Mouse (Mus musculus): Measurements from ENCODE around the gene Gm8113. TPM values are rescaled to one million over a fixed set of nuclear protein-coding genes. Genes with fewer than 3 reads are reported as not detected.
"Not testable (repeated sequence)": the region's sequence is repeated elsewhere in the genome, so short reads cannot be mapped to it uniquely, and the experiment has no call there.

Gm8113 gene
- 1 to 10 TPM; 4.8 to 5.5 TPM for total RNA-seq (2021)

DNA sequence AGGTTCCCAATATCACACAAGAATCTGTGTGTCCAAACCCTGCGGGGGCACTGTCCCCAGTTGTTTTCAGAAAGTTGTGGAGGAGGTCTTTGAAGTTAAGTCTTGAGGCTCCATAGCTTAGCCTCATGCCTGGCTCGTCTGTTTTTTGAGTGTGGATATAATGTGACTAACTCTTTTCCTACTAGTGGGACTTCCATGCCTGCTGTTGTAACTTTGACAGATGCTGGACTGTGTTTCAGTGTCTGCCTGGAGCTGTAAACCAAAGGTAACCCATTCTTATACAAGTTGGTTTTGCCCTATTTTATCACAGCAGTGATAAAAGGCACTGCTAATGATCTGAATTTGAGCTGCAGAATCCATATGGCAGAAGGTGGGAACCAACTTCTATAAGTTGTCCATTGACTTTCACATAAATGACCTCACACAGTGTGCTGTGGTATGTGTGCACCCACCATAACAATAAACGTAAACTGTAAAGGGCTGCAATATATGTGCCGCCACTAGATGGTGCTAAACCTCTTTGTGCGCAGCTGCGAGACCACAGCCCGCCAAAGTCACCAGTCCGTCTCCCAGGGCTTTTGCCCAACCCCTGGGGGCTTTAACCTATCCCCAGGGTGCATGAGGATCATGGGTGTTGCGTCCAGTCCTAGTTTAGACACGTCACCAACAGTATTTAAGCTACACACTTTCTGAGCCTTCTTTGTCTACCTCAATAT, at the start of gene Gm8113:
Gm8113 (plus strand) TSS at position 703 of the 716 bp plus-strand sequence.
- intact Hi-C loops (cut with DNase I), result not testable (repeated sequence)
- DNase-seq, result peak; percentile 66 to 73

- not testable (repeated sequence) for DNase-seq
Measured at GRCm38 (mm10) chr14:43875417-43875816, 49.8 kb upstream of the Gm8113 start, which contains the start of gene Ear1. Gene Ear1, minus strand, starts transcription at chr14:43875517.

GRCm38 (mm10) chr14:43877789-43878188, 47.4 kb upstream of the Gm8113 start:
- DNase-seq; intact Hi-C loops (cut with DNase I): not testable (repeated sequence)

More at GRCm38 (mm10) chr14:43875417-43875816, 49.8 kb upstream of the Gm8113 start, which contains the start of gene Ear1:
- intact Hi-C loops (cut with DNase I), result not testable (repeated sequence)

DNA sequence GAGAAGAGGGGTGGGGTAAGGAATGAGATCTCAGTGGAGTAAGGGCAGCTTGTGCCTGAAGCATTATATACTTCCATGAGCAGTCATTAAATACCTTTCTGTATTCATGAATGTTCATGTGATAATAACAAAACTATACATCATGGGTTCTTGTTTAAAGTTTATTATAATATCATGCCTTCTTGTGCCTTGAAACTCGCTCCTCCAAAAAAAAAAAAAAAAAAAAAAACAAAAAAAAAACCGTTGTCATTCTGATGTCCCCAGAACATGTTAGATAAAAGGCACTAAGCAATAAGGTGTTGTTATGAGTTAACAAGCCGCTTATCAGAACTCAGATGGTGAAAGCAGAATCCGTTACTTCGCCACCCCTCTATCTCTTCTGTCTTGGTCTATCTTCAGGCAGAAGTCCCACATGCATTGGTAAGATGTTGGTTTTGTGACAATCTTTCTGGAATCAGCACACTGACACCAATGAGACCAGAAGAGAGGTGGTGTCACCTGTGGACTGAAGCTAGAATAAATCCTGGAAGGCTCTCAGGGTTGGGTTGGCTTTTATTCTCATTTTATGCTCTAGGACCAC, 45.1 kb upstream of the Gm8113 start:
- DNase-seq; intact Hi-C loops (cut with DNase I): not testable (repeated sequence)

DNA sequence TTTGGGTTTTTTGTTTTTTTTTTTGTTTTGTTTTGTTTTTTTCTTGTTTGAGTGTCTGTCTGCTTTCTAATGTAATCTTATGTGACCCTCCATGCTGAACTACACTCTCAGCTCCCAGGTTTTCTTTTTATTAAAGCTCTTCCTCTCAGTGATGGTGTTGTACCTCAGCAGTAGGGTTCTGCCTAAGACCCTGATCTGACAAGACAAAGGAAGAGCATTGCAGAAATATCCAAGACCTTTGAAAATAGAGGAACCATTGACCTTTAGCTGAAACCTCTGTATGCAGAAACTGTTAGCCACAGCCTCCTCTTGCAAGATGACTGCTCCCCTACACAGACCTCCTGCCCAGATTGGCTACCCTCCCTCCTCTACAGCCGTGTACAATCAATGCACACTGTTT, 39.0 kb upstream of the Gm8113 start:
- DNase-seq; intact Hi-C loops (cut with DNase I): not testable (repeated sequence)

DNA sequence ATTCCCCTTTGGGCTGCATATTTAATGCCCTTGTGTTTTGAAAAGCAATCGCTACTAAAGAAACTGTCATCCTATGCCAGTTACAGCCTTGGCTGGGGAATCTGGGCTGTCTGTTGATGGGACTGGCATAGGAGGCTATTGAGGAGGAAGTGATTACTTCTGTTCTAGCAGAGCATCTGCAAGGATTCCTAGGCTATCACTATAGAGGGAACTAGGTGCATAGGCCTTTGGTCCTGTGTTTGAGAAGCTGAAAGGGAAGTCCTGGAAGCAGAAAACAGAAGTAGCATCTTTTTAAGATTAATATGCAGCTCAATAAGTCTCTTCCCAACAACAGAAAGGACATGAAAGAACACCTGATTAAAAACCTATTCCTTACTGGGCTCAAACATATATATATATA, 33.9 kb upstream of the Gm8113 start:
- DNase-seq; intact Hi-C loops (cut with DNase I): not testable (repeated sequence)

DNA sequence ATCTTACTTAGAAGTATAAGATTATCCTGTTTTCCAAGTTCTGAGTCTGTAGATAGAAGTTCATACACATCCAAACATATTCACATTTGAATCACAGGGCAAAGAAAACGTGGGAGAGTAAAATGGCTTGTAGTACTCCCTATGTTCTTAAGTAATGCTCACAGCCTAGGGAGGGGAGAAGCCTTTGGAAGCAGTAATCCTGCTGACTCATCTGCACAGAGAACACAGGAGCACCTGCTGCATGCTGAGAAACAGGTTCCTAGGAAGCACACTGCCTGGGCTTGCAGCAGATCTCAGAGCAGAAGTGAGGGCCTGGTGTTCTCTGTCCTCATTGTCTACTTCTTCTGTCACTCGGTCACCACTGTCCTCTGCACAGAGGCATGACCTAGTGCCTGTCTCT, 29.8 kb upstream of the Gm8113 start:
- intact Hi-C loops (cut with DNase I); DNase-seq: not testable (repeated sequence)

GRCm38 (mm10) chr14:43898577-43898976, 26.6 kb upstream of the Gm8113 start:
- intact Hi-C loops (cut with DNase I); DNase-seq: not testable (repeated sequence)

- intact Hi-C loops (cut with DNase I); DNase-seq: not testable (repeated sequence)
Measured at GRCm38 (mm10) chr14:43918214-43918613, 7.0 kb upstream of the Gm8113 start.

DNA sequence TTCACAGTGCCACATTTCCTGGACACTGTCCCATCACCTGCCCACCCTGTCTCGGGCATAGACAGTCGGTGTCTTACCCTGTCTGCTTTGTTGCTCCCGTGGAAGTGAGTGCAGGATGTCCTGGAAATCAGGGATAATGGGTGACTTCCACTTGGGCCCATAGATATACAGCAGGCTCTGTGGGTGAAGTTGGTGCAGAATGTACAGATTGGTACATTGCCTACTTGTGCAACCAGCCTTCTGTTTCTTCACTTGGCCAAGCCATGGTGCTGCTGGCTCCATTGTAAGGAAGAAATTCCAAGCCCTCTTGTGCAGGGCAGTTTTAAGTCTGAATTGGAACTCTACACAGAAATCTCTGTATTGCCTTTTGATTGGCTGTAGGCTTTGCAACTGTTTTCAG, 1.7 kb upstream of the Gm8113 start, which contains the start of gene Ear10:
Ear10 (minus strand) TSS at position 101 of the 400 bp plus-strand sequence.
- DNase-seq; intact Hi-C loops (cut with DNase I): not testable (repeated sequence)

DNA sequence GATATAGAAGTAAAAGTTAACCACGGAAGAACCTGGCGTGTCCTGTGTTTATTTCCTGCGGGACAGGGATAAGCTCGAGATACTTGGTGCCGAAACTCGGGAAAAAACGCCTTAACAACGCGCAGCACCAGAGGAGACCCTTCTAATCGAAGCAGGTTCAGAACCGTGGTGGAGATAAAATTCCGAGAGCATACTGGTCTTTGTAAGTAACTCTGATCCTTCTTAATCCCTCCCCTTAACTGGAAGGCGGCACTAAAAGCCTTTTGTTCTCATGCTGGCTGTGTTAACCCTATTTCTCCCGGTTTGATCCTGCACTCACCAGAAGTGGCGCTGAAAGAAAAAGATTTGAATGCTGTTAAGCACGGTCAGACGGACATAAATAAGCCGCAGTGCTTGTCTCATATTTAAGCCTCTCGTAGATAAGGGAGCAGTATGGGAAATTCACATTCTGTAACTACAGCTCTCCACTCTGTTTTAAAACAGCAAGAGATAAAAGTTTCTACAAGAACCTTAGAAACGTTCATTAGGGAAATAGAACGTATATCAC, 287 bp downstream of the Gm8113 start:
- intact Hi-C loops (cut with DNase I); DNase-seq: not testable (repeated sequence)

DNA sequence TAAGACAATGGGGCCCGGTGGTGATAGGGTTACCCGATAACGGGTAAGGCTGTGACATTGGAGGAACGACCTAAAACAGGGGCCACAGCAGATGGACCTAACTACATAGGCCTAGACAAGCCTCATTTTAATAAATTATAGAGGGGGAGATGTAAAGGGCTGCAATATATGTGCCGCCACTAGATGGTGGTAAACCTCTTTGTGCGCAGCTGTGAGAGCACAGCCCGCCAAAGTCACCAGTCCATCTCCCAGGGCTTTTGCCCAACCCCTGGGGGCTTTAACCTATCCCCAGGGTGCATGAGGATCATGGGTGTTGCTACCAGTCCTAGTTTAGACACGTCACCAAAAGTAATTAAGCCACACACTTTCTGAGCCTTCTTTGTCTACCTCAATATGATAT, 7.8 kb downstream of the Gm8113 start:
- intact Hi-C loops (cut with DNase I), result loop anchor here (5.0 kb wide), 1 partner anchor 49 kb away; no protein-coding TSS in a partner anchor
- DNase-seq, result peak; percentile 30 to 49

GRCm38 (mm10) chr14:43933399-43933798, 8.2 kb downstream of the Gm8113 start:
- DNase-seq, result not testable (repeated sequence)
- intact Hi-C loops (cut with DNase I), result loop anchor here (5.0 kb wide), 1 partner anchor 49 kb away; no protein-coding TSS in a partner anchor

GRCm38 (mm10) chr14:43953382-43953781, 28.2 kb downstream of the Gm8113 start:
- intact Hi-C loops (cut with DNase I); DNase-seq: not testable (repeated sequence)

GRCm38 (mm10) chr14:43955074-43955473, 29.9 kb downstream of the Gm8113 start:
- DNase-seq; intact Hi-C loops (cut with DNase I): not testable (repeated sequence)

- DNase-seq; intact Hi-C loops (cut with DNase I): not testable (repeated sequence)
Measured at GRCm38 (mm10) chr14:43956769-43957168, 31.6 kb downstream of the Gm8113 start, which contains the start of gene Ang5. Gene Ang5, plus strand, starts transcription at chr14:43957069.

Other genes with a start within 250 kb of the Gm8113 start
- gene Gm8165, start 248.2 kb upstream of the Gm8113 start, total RNA-seq (2021), result not detected
- gene Gm7324, start 227.6 kb upstream of the Gm8113 start, total RNA-seq (2021), result under 1 TPM; 0.65 to 0.92 TPM
- gene Gm16506, start 197.9 kb upstream of the Gm8113 start, total RNA-seq (2021), result not detected
- gene Gm6526, start 177.5 kb upstream of the Gm8113 start, total RNA-seq (2021), result not detected
- not detected for gene Gm8180, start 140.6 kb upstream of the Gm8113 start, total RNA-seq (2021)
- not detected for gene Ear1, start 49.9 kb upstream of the Gm8113 start, total RNA-seq (2021)
- gene Ear10, start 1.8 kb upstream of the Gm8113 start, total RNA-seq (2021), result not detected
- not detected for gene Ang5, start 31.7 kb downstream of the Gm8113 start, total RNA-seq (2021)
- not detected for gene Ang6, start 76.9 kb downstream of the Gm8113 start, total RNA-seq (2021)
- under 1 TPM; 0.50 to 0.77 TPM for gene Ear2, start 177.3 kb downstream of the Gm8113 start, total RNA-seq (2021)
- gene Gm3327, start 198.5 kb downstream of the Gm8113 start, total RNA-seq (2021), result not detected